Mouse (Mus musculus) lung, adult 2 months (tissue): Measurements from ENCODE around the gene Abcb6.

Experiments
- CTCF ChIP-seq: fragments of 200-500 bp; IDR thresholded peaks from 2 replicates; pipeline ENCODE4 v1.5.1; 2011; ENCODE audit warnings: mild to moderate bottlenecking, low read length, control low read depth; ENCODE audit not compliant: insufficient read depth
- POLR2A ChIP-seq: fragments of 200-500 bp; IDR thresholded peaks from 2 replicates; pipeline ENCODE4 v1.6.1; 2011; ENCODE audit warnings: low read depth, mild to moderate bottlenecking, control low read depth, low read length, borderline replicate concordance; ENCODE audit errors: extremely low read depth

DNA sequence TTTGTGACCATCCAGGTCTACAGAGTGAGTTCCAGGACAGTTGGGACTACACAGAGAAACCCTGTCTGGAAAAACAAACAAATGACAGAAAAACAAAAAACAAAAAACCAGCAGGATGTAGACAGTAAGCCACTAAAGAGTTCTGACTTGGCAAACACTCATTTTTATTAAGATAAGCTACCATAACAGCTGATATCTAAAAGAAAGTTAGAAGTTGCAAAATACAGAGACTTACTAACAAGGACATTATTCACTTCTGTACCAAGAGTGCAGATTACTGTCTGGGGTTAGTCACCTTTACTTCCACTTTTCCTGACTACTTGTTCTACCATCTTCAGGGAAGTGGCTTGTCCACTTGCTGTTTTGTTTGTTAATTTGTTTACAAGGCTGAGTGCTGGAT is 21.2 kb downstream of the Abcb6 start:
- no peak for TF ChIP-seq POLR2A
- no peak for TF ChIP-seq CTCF
